Mouse (Mus musculus) kidney, adult 2 months (tissue): ENCODE measurements around the gene Epha2. TPM values are rescaled to one million over a fixed set of nuclear protein-coding genes. Genes with fewer than 3 reads are reported as not detected.
A peak's percentile ranks its signal among the peaks of the same experiment; 100 is the strongest.

Source experiments
- DNase-seq: peaks from one replicate; pipeline ENCODE4 v3.0.0; 2021
- H3K27ac ChIP-seq: fragments of 200-500 bp; 2 replicates; pipeline ENCODE4 v1.5.1; 2012; ENCODE audit warnings: low read depth, low read length, control low read depth, inconsistent platforms; ENCODE audit not compliant: insufficient read depth
- H3K27me3 ChIP-seq: fragments of 200-500 bp; replicated peaks from 2 replicates; pipeline ENCODE4 v1.6.1; 2012; ENCODE audit warnings: mild to moderate bottlenecking, moderate library complexity, low read length, inconsistent platforms; ENCODE audit not compliant: control insufficient read depth, insufficient read depth
- H3K36me3 ChIP-seq: fragments of 200-500 bp; 2 replicates; pipeline ENCODE4 v1.6.1; 2012; ENCODE audit warnings: mild to moderate bottlenecking, moderate library complexity, low read length, inconsistent platforms; ENCODE audit not compliant: control insufficient read depth, insufficient read depth
- H3K4me1 ChIP-seq: fragments of 200-500 bp; 2 replicates; pipeline ENCODE4 v1.6.1; 2011; ENCODE audit warnings: low read length; ENCODE audit not compliant: control insufficient read depth, insufficient read depth
- H3K4me3 ChIP-seq: fragments of 200-500 bp; 2 replicates; pipeline ENCODE4 v1.5.1; 2011; ENCODE audit warnings: mild to moderate bottlenecking, low read depth, low read length, control low read depth; ENCODE audit not compliant: insufficient read depth
- CTCF ChIP-seq: fragments of 200-500 bp; conservative IDR thresholded peaks from 2 replicates; pipeline ENCODE4 v1.5.1; 2011; ENCODE audit warnings: low read depth, mild to moderate bottlenecking, control low read depth, low read length, moderate library complexity, mixed read lengths; ENCODE audit not compliant: insufficient read depth, insufficient read length
- POLR2A ChIP-seq: fragments of 200-500 bp; IDR thresholded peaks from one replicate; pipeline ENCODE4 v1.6.1; 2011; ENCODE audit warnings: low read depth, low read length, control low read depth
- WGBS: fragments of 180-500 bp; shearing (Covaris S2); methylation state at CpG from one replicate; pipeline ENCODE4 v1.1.7; 2018; 5-methylcytosine and 5-hydroxymethylcytosine counted together
- polyA plus RNA-seq: library from polyadenylated mRNA; depleted of rRNA; stranded (reverse); fragments of >200 nt; gene quantifications from 2 replicates; pipeline ENCODE4 v1.2.3, GENCODE M21; 2012

The Epha2 gene
- polyA plus RNA-seq, 1 experiment = 8.1 TPM

DNA sequence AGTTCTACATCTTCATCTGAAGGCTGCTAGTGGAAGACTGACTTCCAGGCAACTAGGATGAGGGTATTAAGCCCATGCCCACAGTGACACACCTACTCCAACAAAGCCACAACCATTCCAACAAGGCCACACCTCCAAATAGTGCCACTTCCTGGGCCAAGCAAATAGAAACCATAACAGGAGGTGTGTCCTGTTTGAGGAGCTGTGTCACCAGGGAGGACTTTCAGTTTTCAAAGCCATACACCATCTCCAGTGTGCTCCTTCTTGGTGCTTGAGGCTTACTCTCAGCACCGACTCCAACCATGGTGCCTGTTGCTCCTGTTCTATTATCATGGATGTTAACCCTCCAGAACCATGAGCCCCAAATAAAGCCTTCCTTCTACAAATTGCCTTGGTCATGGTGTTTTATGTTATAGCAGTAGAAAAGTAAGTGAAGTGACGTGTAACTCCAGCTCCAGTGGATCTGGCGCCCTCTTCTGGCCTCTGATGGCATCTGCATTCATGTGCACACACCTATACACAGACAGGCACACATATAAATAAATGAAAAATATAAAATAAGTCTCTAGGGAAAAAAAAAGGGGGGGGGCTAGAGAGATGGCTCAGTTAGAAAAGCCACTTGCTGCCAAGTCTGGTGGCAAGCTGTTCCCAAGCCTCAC is 34.9 kb upstream of the Epha2 start:
- WGBS = 93% methylated on average over 3 of the region's 3 CpGs
- H3K36me3 ChIP-seq = no peaks in the 10 kb centered on the region
- no peak overlapping the region for H3K4me3 ChIP-seq
- DNase-seq = no peak
- H3K27ac ChIP-seq = no peak overlapping the region
- TF ChIP-seq CTCF (0 out of 2 replicates have a peak, but pooled peaks have one; percentile 33), POLR2A (no peak)
- no peaks in the 10 kb centered on the region for H3K4me1 ChIP-seq
- H3K27me3 ChIP-seq = no peaks in the 10 kb centered on the region

DNA sequence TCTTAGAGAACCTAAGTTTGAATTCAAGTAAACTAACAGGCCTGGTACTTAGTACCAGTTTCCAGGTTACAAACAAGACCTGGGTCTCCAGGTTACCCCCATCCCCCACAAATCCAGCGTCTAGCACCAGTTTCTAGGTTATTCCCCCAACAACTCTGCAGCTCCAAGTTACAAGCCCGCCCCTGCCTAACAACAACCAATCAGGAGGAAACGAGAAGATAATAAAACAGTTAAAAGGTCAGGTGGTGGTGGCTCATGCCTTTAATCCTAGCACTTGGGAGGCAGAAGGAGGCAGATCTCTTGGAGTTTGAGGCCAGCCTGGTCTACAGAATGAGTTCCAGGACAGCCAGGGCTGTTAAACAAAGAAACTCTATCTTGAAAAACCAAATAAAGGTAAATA is 33.8 kb upstream of the Epha2 start:
- no peak for DNase-seq
- H3K36me3 ChIP-seq = no peaks in the 10 kb centered on the region
- no peak overlapping the region for H3K4me3 ChIP-seq
- no peaks in the 10 kb centered on the region for H3K27me3 ChIP-seq
- no peak overlapping the region for H3K27ac ChIP-seq
- 89% methylated on average over 3 of the region's 3 CpGs for WGBS
- no peaks in the 10 kb centered on the region for H3K4me1 ChIP-seq
- TF ChIP-seq POLR2A (no peak), CTCF (no peak)

DNA sequence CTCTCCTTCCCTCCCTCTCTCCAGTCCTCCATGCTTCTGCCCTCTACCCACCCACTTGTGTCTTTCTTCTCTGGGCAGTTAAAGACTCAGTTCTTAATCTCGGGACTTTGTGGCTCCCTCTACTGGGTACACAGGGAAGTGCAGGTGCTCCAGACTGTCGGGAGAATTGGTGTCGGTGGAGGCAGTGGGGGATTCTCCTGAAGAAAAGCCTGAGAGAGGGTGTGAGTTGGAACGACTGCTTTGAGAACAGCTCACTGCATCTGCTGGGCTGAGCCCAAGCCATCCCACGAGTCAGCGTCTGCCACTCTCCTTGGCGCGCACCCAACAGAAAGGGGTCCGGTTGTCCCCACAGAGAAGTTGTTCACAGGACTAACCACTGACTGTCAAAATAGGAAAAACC is 33.2 kb upstream of the Epha2 start:
- TF ChIP-seq CTCF (peak; percentile 83), POLR2A (no peak)
- DNase-seq = peak; percentile 65
- no peak overlapping the region for H3K4me3 ChIP-seq
- H3K27ac ChIP-seq = no peak overlapping the region
- 42% methylated on average over 9 of the region's 9 CpGs for WGBS
- no peaks in the 10 kb centered on the region for H3K27me3 ChIP-seq
- no peaks in the 10 kb centered on the region for H3K4me1 ChIP-seq
- no peaks in the 10 kb centered on the region for H3K36me3 ChIP-seq

DNA sequence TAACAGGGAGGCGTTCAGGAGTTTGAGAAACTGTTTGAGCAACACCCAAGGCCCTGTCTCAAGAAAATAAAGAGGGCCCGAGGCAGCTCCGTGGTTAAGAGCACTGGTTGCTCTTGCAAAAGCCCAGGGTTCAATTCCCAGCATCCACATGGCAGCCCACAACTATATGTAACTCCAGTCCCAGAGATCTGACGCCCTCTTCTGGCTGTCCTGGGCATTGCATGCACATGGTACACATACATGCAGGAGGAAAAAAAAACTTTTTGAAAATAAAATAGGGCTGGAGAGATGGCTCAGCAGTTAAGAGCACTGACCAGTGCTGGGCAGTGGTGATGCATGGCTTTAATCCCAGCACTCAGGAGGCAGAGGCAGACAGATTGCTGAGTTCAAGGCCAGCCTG is 32.7 kb upstream of the Epha2 start:
- no peak overlapping the region for H3K4me3 ChIP-seq
- TF ChIP-seq POLR2A = no peak
- 0 out of 2 replicates have a peak, but pooled peaks have one; percentile 12 for TF ChIP-seq CTCF
- no peaks in the 10 kb centered on the region for H3K36me3 ChIP-seq
- no peak overlapping the region for H3K27ac ChIP-seq
- H3K27me3 ChIP-seq = no peaks in the 10 kb centered on the region
- DNase-seq = no peak
- WGBS = 86% methylated on average over 4 of the region's 4 CpGs
- H3K4me1 ChIP-seq = no peaks in the 10 kb centered on the region

DNA sequence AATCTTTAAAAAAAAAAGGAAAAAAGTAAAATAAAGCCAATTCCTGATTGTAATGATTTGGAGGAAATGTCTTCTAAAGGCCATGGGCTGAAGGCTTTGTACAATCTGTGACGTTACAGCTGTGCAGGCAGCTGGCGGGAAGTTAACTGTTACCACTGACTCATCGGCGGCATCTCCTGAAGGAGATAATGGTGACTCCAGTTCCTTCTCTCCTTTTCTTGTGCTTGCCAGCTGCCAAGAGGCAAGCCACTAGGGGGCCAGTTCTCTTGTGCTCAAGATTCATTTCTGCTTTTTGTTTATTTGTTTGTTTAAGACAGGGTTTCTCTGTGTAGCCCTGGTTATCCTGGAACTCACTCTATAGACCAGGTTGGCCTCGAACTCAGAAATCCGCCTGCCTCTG is 32.0 kb upstream of the Epha2 start:
- no peak for DNase-seq
- Histone ChIP-seq H3K36me3 (no peaks in the 10 kb centered on the region), H3K4me3 (no peak overlapping the region), H3K27me3 (no peaks in the 10 kb centered on the region), H3K27ac (no peak overlapping the region), H3K4me1 (no peaks in the 10 kb centered on the region)
- TF ChIP-seq CTCF (0 out of 2 replicates have a peak, but pooled peaks have one; percentile 23), POLR2A (no peak)
- WGBS = 67% methylated on average over 6 of the region's 6 CpGs

DNA sequence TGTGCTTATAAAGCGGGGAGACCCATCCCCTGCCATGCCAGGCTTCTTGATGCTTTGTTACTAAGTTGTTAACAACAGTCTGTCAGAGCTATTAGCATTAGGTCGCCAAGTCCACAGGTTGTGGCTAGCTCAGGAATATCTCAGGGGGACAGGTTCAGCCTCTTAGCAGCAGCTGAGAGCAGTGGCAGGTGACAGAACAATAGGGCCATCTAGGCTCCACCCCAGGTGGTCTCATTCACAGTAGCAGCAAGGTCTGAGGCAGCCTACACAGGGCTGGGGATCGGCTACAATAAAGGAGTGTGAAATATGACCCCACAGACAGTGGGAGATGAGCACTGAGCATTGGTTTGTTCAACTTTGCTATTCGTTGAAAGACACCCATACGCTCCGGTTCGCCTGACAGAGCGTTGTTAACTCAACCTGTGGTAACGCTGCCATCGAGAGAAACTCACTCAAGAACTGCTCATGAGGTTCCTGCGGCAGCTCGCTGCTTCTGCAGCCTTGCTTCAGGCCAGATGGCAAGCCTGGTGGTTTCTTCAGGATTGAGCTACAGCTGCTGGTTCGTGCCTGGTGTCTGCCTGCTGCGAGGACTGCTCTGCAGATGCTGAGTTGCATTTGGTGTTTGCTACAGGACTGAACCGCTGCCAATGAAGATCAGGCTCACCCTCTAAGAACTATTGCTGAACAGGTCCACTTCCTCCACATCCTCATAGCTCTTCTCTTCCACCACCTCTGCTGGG is 30.7 kb upstream of the Epha2 start:
- H3K27me3 ChIP-seq = no peaks in the 10 kb centered on the region
- H3K27ac ChIP-seq = no peak overlapping the region
- H3K4me1 ChIP-seq = no peaks in the 10 kb centered on the region
- no peaks in the 10 kb centered on the region for H3K36me3 ChIP-seq
- DNase-seq = no peak
- no peak for TF ChIP-seq CTCF
- no peak for TF ChIP-seq POLR2A
- H3K4me3 ChIP-seq = no peak overlapping the region
- 76% methylated on average over 15 of the region's 15 CpGs for WGBS

DNA sequence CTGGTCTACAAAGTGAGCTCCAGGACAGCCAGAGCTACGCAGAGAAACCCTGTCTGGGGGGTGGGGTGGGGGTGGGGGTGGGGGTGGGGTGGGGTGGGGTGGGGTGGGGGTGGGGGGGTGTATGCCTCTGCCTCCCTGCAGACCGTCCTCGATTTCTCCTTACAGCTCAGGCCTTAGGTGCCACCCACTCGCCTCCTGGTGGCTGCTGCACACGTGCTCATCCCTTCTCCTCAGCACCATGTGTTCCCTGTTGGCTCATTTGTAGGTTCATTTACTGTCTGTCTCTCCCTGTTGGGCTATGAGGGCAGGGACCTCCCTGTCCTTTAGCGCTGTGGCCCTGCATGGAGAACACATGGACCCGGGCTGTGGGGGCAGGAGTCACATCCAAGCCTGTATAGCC is 29.8 kb upstream of the Epha2 start:
- no peaks in the 10 kb centered on the region for H3K36me3 ChIP-seq
- TF ChIP-seq CTCF (no peak), POLR2A (no peak)
- no peak overlapping the region for H3K27ac ChIP-seq
- H3K27me3 ChIP-seq = no peaks in the 10 kb centered on the region
- no peak overlapping the region for H3K4me3 ChIP-seq
- no peak for DNase-seq
- 68% methylated on average over 7 of the region's 7 CpGs for WGBS
- H3K4me1 ChIP-seq = no peaks in the 10 kb centered on the region
